Mouse (Mus musculus) large intestine, adult 2 months (tissue): Measurements from ENCODE around the gene Flt3. TPM values are rescaled to one million over a fixed set of nuclear protein-coding genes. Genes with fewer than 3 reads are reported as not detected.

ENCODE experiments used
- DNase-seq: peaks from one replicate; pipeline ENCODE4 v3.0.0-alpha.2; 2012; ENCODE audit warnings: low read depth, low spot score
- WGBS: fragments of 180-500 bp; shearing (Covaris S2); methylation state at CpG from one replicate; pipeline ENCODE4 v1.1.7; 2018; 5-methylcytosine and 5-hydroxymethylcytosine counted together
- polyA plus RNA-seq: library from polyadenylated mRNA; depleted of rRNA; stranded (reverse); fragments of >200 nt; gene quantifications from 2 replicates; pipeline ENCODE4 v1.2.3, GENCODE M21; 2012; rRNA removed

Flt3 gene
- 0.84 and 1.3 TPM in 2 replicates for polyA plus RNA-seq

GRCm38 (mm10) chr5:147399843-147400504 lies at the start of gene Flt3:
Gene Flt3 (minus strand): TSS chr5:147400489.
- 2% methylated on average over 56 of the region's 56 CpGs for WGBS

DNA sequence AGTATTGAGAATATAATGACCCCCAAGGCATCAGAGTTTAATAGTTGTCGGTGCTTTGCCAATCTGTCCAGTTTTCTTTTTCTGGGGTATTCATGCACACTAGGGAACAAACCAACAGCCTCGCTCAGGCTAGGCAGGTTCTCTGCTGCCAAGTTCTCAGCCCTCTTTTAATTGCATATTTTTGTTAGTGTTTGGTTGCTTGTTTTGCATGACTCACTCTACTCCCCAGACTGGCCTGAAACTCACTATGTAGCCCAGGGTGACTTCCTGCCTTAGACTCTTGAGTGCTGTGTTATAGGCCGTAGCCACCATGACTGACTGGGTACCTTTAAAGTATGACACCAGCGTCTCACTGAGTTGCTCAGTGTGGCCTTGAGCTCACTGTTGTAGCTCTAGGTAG lies 48.6 kb upstream of the Flt3 start:
- 42% methylated on average over 4 of the region's 4 CpGs for WGBS
- no peak for DNase-seq

More at GRCm38 (mm10) chr5:147399843-147400504, at the start of gene Flt3:
- no peak for DNase-seq

DNA sequence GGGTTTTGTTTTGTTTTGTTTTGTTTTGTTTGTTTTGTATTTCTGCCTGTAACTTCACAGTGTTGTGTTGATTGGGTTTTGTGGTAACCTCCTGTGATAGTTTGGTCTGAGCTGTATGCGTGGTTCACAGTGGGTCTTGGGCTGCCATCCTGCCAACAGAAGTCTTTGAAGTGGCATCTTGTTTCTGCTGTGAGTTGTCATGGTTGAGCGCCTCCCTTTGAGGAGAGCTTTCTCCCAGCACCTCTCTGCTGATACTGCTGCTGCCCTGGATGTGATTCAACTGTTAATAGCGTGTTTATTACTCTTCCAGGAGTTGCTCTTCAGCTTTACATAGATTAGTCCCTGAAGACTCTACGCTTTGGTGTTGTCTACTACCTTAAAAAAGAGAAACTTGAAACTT lies 48.2 kb upstream of the Flt3 start:
- DNase-seq = no peak
- 37% methylated on average over 4 of the region's 4 CpGs for WGBS

DNA sequence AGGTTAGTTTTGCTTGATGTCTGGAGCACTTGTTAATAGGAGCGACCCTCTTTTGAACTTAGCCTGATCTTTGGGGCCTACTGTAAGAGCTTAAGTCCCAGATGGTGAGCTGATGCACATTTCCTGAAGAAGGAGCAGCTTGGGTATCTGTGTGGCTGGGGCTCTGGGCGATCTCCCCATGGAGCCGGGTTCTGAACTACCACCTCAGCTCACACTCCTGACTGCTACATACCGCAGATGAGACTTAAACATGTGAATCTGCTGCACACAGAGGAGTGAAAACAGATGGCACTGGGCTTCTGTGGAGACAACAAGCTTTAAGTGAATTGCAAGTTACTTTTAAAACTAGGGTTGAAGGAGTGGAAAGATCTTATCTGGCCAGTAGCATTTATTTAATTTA lies 45.0 kb upstream of the Flt3 start:
- DNase-seq = no peak
- 85% methylated on average over 4 of the region's 4 CpGs for WGBS

GRCm38 (mm10) chr5:147444757-147445156 lies 44.5 kb upstream of the Flt3 start:
- 66% methylated on average over 2 of the region's 2 CpGs for WGBS
- no peak for DNase-seq

- WGBS = 71% methylated on average over 6 of the region's 6 CpGs
- DNase-seq = no peak
Observed at GRCm38 (mm10) chr5:147444298-147444697, 44.0 kb upstream of the Flt3 start.

- WGBS = 72% methylated on average over 4 of the region's 4 CpGs
- no peak for DNase-seq
Observed at GRCm38 (mm10) chr5:147442741-147443140, 42.5 kb upstream of the Flt3 start.

GRCm38 (mm10) chr5:147441979-147442378 lies 41.7 kb upstream of the Flt3 start:
- 88% methylated on average over 1 of the region's 1 CpGs for WGBS
- DNase-seq = no peak

DNA sequence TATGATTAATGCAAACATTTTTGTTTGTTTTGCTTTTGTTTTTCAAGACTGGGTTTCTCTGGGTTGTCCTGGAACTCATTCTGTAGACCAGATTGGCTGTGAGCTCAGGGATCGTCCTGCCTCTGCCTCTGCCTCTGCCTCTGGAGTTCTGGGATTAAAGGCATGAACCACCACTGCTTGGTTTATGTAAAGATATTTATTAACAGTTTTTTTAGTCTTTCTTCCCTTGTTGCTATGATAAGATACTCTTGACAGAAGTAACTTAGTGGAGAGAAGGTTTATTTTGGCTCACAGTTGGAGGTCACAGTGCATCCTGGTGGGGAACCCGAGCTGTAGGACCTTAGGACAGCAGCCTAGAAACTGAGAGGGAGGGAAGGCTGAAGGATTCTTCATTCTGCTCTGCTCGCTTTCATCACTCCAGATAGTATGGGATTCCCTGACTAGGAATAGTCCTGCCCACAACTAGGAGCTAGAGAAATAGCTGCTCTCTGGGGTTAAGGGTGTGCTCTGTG lies 40.8 kb upstream of the Flt3 start:
- no peak for DNase-seq
- 70% methylated on average over 3 of the region's 3 CpGs for WGBS

- 63% methylated on average over 5 of the region's 5 CpGs for WGBS
- DNase-seq = no peak
Observed at GRCm38 (mm10) chr5:147436491-147436890, 36.2 kb upstream of the Flt3 start.

DNA sequence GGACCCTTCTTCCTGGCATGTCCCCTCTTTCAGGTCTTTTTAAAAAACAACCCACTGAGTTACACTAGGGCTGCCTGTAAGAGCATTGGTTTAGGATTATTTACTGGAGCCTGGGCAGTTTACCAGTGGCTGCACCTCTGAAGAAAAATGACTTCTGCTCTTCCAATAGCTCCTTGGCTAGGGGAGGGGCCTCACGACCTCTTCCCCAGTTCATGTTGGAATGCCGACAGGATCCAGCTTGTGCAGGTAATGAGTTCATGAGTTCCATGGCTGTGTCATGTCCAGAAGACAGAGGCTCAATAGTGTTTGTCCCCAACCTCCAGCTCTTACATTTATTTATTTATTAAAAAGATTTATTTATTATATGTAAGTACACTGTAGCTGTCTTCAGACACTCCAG lies 35.5 kb upstream of the Flt3 start:
- DNase-seq = no peak
- WGBS = 19% methylated on average over 2 of the region's 2 CpGs

DNA sequence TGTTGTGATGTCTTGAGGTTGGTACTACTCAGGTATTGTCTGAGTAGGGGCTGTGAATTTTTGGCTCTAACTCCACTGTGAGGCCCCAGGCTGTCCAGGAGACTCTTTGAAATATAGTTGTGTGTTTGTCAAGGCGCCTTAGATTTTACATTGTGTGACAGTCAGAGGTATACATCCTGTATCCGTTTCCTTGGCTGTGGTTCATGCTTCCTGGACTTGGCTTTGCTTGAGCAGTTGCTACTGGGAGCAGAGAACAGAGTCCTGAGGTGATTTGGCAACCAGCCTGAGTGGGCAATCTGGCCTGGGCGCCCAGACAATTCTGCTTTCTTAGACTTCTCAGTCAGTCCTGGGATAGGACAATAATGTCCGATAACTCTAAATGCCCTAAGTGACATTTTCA lies 34.9 kb upstream of the Flt3 start:
- DNase-seq = no peak
- WGBS = 8% methylated on average over 4 of the region's 4 CpGs

DNA sequence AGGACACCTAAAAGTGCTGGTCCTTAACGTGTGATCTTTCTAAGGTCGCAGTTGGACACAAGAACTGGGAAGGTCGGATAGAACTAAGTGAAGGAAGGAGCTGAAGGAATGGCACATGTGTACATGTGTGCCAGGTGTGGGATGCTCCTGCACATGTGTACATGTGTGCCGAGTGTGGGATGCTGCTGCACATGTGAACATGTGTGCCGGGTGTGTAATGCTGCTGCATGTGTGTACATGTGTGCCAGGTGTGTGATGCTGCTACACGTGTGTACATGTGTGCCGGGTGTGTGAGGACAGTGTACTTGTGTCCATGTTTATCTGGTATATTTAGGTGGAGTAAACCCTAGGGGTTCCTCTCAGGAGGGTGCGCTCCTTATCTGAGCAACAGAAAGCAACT lies 32.6 kb upstream of the Flt3 start:
- 74% methylated on average over 8 of the region's 8 CpGs for WGBS

GRCm38 (mm10) chr5:147430936-147431839 lies 30.9 kb upstream of the Flt3 start:
- WGBS = 1% methylated on average over 66 of the region's 68 CpGs
- DNase-seq = no peak

More for the DNA sequence above, 32.6 kb upstream of the Flt3 start:
- DNase-seq = no peak

GRCm38 (mm10) chr5:147430361-147430935 lies 30.2 kb upstream of the Flt3 start:
- no peak for DNase-seq

GRCm38 (mm10) chr5:147429535-147430305 lies 29.4 kb upstream of the Flt3 start, which contains the start of gene Pan3:
Gene Pan3 (plus strand): TSS chr5:147430161.
- DNase-seq = peak; percentile 73
- WGBS = under 1% methylated on average over 51 of the region's 51 CpGs

More at GRCm38 (mm10) chr5:147430361-147430935, 30.2 kb upstream of the Flt3 start:
- 1% methylated on average over 78 of the region's 91 CpGs for WGBS

DNA sequence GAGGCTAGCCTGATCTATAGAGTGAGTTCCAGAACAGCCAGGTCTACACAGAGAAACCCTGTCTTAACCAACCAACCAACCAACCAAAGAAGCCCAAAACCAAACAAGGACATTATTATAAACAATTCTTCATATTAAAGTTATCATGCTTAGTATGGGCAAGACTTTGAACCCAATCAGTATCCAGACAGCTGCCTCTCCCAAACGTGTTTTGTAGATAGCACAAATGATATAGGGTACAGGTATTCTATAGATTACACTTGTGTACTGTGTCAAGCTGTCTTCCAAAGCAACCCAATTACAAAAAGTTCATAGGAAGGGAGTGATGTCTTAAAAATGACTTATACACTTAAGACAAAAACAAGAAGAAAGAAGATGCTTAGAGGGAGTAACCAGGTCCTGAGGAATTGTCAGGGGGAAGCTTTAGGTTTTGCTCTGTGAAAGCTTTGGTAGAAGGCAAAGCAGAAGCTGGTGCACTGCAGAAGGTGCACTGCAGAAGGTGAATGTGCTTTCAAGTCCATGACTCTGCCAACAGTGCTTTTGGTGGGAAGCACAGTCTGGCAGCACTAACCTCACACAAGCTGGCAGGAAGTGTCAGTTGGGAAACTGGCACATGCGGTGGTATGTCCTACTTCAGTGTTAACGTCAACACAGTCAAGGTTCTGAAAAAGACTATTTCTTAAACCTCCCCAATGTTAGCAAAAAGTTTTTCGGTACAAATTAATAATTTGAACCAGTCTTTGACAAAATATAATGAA lies 25.9 kb upstream of the Flt3 start:
- 65% methylated on average over 4 of the region's 4 CpGs for WGBS
- DNase-seq = no peak

- 53% methylated on average over 6 of the region's 6 CpGs for WGBS
- no peak for DNase-seq
Observed at GRCm38 (mm10) chr5:147423612-147424011, 23.3 kb upstream of the Flt3 start.
